Mouse (Mus musculus) mouse embryonic stem cell (cell line): ENCODE data around the gene Lhfpl2.
"Not testable (repeated sequence)": the region's sequence is repeated elsewhere in the genome, so short reads cannot be mapped to it uniquely, and the experiment has no call there.

Source experiments
- in situ Hi-C, 2 experiments: fragments of 300-500 bp; cut with MboI; formaldehyde crosslinking; loops; 1 replicate in 1 of 2; 3 replicates in 1 of 2; pipeline ENCODE4 v1.14.3; 2019 to 2020; ENCODE audit warnings: low sequenced_read_pairs in 2 of 2, low pct_unique_long_range_greater_than_20kb in 1 of 2, mixed read lengths in 1 of 2; ENCODE audit not compliant: unreplicated experiment in 1 of 2

Gene Lhfpl2

DNA sequence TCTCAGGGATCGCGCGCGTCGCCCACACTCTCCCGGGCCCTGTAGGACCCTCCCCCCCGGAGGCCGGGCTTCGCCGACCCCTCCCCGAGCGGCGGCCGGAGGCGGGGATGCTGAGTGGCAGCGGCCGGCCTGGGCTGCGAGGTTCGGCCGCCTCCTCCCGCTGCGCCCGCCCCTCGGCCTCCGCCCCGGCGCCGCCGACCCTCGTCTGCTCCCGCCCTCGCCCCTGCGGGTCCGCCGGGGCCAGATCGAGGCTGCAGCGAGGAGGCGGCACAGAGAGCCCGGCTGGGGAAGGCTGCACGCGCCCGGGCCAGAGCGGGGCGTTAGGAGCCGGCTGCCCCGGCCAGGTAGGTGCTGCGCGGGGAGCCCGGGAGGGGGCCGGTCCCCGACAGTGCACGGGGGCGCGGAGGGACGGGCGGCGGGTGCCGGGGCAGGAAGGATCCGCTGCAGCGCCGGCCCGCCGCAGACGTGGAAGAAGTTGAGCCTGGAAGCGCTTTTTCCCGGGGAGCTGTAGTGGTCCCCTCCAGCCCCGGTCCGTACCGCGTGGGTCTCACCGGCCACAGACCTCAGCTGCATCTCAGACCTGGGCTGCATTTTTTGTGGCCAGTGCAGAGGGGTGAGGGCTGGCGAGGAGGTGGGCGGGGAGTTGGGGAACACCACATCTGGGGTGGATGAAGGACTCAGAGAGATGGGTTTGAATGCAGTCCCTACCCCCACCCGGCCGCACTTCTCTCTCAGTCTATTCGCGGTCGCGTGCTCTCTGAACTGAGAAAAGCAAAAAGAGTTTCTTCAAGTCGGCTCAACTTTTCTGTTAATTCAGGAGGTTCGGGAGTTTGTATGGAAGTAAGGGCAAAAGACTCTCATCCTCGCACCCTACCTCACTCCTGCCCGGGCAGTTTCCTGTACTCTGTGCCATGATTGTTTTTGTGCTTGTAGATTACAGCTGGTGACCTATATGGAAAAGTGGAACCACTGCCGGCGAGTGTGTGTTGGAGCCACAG lies at the start of gene Lhfpl2:
TSS of gene Lhfpl2 (plus strand) at position 234 of the 998 bp plus-strand sequence.
- in situ Hi-C loops: no loop called here

DNA sequence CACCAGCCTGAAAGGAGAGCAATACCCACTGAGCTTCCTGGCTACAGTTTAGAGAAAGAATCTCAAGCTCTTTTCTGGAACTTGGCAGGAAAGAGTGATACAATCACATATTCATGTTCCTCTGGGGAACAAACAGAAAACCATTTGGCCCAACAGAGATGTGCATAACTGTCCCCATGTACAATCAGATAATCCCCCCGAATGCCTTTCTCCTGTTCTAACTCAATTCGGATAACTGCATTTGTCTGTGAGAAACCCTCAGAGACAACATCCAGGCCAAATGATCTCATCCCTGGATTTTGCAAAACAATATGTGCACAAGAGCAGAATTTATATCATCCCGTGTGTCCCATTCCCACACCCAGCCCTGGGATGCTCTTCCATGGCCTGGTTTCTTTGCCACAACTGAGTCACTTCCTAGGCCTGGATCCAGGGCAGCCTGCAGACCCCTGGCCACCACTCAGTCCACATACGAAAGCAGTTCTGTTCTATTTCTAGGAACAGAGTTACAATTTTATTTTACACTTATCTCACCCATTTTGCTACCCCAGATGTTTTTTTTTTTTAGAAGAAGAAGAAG lies 45.5 kb upstream of the Lhfpl2 start:
- in situ Hi-C loops: no loop called here

DNA sequence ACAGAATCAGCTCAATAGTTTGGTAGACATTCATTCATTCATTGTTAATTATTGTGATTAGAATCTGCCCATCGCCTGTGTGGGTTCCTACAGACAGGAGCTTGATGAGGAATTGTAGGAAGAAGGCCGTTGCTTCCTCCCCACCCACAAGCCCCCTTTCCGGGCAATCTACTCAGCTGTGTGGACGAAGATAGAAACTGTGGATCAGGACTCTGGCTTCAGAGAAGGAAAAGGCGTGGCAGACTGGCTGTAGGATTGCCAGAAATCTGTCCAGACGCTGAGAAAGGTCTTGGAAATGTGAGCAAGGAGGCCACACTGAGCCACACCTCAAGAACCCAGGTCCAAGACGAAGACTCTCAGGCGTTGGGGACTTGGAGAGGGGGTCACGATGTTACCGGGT lies 43.6 kb upstream of the Lhfpl2 start:
- in situ Hi-C loops: no loop called here

DNA sequence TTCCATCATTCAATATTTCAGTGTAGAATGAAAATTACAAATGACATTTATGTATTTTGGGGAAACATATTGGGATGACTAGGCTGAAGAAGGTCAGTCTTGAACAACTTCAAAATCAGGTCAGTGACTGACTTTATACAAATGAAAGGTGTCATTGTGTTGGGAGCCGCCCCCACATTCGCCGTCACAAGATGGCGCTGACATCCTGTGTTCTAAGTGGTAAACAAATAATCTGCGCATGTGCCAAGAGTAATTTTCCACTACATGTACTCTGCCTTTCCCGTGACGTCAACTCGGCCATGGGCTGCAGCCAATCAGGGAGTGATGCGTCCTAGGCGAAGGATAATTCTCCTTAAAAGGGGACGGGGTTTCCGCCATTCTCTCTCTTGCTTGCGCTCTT lies 33.0 kb upstream of the Lhfpl2 start:
- in situ Hi-C loops: not testable (repeated sequence)

DNA sequence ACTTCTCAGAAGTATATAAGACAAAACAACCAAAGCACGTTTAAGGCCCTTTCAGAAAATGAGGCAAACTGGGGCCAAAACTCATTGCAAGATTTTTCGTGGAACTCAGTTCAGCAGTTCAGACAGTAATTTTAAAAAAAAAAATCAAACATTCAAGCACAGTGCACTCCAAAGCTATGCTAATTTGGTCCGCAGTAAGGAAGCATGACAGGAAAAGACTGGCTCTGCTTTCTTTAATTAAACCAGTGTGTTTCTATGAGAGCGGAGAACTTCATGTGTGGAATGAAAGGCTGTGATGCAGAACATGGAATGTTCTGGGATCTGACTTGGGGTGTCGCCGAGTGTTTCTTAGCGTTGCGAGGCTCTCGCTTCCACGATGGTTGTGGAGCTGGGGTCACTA lies 28.4 kb upstream of the Lhfpl2 start:
- in situ Hi-C loops: no loop called here

DNA sequence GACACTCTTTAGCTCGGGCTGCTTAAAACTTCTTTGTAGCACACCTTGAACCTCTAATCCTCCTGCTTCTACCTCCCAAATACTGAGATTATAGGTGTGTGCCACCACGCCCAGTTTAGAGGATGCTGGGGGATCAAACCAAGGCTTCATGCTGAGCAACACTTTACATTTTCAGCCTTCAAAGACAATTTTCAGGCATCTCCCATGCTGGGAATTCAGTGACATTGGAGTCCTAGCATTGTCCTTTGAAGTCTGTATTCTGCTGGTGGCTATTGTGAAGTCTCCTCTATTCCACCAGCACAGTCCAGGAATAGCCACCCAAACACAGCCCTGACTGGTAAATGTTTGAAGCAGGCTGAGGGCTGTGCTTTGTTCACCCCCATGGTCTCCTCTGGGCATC lies 27.0 kb upstream of the Lhfpl2 start:
- in situ Hi-C loops: no loop called here

DNA sequence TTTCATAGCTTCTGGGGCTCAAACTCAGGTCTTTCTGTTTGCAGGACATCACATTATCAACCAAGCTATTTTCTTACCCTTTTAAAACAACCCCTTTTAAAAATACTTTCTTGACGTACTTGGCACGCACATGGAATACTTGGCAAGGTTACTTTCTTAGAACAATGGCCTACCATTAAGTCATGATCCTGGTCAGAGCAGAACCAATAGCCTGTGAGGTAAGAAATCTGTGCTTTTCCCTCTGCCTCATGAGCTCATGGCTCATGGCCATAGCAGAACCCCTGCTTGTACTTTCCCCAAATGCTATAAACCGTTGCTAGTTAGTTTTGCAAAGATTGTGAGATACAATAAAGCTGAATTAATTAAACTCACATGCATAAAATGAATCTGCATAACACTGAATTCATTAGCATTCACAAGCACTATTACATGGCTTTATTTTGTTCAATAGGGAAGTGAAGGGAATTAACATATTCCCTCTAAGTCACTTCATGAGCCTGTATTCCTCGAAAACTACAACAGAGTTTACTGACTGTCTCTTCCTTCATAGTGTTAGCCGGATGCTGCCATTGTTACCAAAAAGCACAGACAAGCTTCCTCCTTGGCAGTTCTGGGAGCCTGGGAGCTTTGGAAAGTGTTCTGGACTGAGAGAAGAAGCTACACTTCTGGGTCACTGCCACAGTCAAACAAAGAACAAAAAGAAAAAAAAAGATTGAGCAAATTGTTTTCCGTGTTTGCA lies 20.1 kb upstream of the Lhfpl2 start:
- in situ Hi-C loops: no loop called here

DNA sequence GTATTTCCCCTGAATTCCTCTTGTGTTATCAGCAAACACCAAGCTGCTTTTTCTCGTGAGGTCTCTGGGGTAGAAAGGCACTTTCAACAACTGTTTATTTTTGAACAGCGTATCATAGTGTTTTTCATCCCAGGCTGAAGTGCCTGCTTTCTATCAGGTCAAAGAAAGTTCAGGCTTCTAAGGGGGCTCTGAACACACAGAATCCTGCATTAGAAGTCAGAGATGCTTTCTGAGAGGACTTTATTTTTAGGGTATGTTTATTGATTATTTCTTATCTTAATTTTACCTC lies 19.6 kb upstream of the Lhfpl2 start:
- in situ Hi-C loops: no loop called here

DNA sequence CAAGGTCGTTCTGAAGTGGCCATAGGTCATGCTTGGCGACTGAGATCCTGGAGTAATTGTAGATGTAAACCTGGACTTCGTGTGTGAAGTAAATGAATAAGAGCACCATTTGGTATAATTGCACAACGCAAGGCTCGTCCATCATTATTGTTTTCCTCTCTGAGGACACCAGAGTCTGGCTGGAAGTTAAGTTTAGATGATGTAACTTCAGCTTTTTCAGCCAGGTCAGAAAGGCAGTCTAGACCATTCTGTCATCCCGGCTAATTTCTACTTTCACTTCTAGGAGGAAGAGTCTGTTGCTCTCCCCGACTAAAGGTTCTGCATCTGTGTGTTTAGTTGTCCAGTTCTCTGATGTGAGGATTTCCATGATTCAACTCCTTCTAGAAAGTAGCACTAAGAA lies 7.6 kb upstream of the Lhfpl2 start:
- in situ Hi-C loops: no loop called here

DNA sequence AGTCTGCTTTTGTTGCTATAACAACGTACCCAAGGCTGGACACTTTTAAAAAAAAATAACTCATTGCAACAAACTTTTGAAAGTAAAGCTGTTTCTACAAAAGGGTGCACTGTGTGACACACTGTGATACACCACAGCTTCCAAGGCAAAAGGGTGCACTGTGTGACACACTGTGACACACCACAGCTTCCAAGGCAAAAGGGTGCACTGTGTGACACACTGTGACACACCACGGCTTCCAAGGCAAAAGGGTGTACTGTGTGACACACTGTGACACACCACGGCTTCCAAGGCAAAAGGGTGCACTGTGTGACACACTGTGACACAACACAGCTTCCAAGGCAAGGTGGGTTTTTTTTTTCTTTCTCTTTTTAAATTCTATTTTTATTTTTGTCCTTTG lies 6.8 kb upstream of the Lhfpl2 start:
- in situ Hi-C loops: no loop called here

DNA sequence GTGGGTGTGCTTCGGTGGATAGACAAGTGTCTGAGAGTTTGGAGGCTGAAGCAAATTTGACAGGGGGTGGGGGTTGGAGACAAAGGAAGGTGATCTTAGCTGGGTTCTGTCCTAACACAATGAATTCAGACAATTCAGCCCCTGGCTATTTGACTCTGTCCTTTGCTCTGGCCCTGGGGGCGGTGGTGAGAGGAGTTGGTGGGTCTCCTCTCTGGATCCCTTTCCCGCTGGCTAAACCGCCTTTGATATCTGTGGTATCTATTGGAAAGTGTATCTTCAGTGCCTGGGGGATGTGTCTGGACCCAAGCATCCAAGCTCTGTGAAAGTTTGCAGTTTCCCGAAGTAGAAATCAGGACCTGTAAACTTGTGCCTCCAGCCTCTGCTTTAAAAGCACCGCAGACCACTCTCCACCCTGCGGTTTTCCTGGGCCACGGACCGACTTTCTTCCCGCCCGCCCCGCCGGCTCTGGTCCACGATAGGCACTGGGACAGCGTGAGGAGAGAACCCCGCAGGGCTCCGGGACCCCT lies 497 bp upstream of the Lhfpl2 start:
- in situ Hi-C loops: no loop called here

DNA sequence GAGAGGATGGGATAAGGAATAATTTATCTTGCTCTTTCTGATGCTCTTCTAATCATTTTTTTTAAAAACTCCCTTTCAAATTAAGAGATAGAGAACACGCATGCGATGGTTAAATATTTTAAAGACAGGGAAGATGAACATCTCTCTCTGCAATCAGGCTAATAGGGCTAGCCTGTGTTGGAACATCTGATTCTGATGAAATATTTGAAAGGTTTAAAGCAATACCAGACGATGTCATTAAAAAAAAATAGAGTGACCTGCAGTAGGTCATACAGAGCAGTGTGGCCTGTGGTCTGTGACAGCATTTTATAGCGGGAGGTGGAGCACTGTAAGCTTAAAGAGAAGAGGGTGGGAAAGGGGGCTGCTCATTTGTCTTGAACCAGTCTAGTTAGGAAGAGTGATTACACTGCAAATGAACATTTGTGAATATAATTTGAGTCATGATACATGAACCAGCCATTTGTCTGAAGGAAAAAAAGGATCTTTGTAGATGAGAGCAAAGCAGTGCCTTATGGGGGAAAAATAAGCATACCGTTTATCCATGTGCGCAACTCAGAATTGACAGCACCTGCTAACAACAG lies 1.1 kb downstream of the Lhfpl2 start:
- in situ Hi-C loops: no loop called here

DNA sequence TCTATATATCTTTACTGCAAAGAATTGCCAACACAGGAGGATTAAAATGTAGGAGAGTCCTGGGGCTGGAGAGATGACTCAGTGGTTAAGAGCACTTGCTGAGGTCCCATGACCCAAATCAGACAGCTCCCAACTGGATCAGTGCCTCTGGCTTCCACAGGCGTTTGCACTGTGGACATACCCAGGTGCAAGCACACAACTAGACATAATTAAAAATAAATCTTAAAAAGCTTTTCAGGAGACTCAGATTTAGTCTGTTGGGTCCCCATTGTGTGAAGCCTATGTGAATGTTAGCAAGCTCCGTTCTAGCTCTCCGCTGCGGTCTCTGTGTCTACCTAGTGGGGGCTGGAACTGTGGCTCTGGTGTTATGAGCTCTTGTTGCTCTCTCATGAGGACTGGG lies 1.8 kb downstream of the Lhfpl2 start:
- in situ Hi-C loops: no loop called here

DNA sequence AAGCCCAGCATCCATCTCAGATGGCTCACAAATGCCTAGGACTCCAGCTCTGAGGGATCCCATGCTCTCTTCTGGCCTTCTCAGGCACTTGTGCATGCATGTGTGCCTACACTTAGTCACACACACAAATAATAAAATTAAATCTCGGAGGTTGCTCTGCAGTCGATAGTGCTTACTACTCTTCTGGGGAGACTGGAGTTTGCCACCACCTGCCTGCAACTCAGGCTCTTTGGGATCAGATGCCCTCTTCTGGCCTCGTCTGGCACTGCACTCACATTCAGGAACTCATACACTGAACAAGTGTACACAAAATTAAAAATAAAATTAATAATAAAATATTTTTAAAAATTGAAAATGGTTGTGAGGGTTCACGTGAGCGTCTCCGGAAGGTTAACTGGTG lies 2.2 kb downstream of the Lhfpl2 start:
- in situ Hi-C loops: no loop called here

DNA sequence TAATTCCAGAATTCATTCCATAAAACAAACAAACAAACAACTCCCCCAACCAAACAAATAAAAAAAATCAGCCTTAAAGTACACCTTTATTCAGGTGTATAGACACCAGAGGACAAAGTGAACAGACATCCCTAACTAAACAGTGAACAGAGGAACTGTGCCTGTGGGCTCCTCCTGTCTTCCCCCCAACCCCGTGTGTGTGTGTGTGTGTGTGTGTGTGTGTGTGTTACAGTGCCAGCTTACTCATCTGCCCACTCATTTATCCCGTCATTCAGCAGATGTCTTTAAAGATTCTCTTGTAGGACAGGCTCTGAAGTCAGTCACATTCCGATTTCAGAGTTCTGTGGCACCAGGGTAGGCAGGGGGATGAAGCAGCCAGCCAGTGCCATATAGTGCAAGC lies 2.9 kb downstream of the Lhfpl2 start:
- in situ Hi-C loops: no loop called here

DNA sequence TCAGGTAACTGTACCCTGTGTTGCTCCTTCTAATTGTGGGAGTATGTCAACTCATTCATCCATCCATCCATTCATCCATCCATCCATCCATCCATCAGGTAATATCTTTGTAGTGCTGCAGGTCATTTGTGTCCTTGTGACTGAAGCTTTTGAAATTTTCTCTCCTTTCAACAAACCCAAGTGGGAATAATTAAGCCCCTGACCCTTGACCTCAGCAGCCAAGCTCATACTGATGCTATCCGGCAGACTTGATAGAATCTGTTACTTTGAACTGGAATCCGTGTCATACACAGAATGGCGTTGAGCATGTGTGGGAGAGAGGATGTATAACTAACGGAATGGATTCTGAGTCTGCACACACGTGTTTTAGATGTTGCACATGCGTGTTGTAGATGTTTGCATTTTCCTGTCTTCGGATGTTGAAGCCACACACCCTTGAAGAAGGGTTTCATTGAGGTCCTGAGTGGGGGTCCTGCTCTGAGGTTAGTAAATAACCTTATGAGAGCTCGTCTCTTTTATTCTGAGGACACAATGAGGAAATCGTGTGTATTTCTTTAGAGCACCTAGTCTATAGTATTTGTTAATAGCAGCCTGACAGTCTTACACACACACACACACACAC lies 3.8 kb downstream of the Lhfpl2 start:
- in situ Hi-C loops: no loop called here

DNA sequence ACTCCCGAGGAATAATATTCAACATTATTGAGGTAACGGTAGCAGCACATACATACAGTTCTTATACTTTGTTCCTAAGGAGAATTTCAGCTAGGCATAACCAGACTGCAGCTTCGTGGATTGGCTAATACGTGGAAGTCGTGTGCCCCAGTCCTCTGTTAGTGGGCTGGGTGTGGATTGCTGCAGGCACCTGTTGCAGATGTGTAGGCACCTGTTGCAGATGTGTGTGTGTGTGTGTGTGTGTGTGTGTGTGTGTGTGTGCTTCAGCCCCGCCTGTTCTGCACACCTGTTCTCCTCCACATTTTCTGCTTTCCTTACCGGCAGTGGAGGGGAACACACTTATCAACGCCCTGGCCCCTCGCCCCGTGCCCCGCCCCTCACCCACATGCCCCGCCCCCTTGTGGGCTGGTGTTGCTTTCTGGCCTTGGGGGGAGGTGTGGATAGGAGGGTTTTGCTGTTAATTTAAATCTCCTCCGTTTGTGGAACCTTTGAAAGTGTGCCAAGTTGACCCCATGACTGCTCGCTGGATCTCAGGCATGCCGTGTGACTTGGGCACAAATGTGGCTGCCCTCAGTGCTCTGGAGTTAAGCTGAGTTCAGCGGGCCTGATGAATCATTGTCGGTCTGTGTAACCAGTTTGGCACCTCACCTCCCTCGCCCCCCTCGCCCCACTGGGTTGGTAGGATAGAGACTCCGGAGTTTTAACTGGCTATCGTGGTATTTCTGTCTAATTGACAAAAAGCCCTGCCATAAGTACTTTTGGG lies 4.9 kb downstream of the Lhfpl2 start:
- in situ Hi-C loops: no loop called here

DNA sequence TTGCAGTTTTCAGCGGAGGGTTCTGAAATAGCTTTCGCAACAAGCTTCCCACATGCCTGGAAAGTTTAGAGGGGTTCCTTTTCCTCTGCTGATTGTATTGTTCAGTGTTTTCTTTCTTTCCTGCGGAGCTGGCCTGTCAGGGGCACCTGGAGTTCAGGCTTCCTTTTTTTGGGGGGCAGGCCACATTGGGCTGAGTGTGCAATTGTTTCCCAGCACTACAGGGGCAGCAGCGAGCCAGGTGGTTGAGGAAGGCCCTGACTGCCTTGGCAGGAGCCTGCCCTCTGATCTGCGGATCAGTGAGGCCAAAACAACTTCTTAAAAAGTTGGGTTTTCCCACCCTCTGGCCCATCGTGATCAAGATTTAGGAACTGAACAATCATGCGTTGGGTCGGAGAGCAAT lies 5.6 kb downstream of the Lhfpl2 start:
- in situ Hi-C loops: no loop called here
